Mouse (Mus musculus): ENCODE results near the gene Irs1.

DNA sequence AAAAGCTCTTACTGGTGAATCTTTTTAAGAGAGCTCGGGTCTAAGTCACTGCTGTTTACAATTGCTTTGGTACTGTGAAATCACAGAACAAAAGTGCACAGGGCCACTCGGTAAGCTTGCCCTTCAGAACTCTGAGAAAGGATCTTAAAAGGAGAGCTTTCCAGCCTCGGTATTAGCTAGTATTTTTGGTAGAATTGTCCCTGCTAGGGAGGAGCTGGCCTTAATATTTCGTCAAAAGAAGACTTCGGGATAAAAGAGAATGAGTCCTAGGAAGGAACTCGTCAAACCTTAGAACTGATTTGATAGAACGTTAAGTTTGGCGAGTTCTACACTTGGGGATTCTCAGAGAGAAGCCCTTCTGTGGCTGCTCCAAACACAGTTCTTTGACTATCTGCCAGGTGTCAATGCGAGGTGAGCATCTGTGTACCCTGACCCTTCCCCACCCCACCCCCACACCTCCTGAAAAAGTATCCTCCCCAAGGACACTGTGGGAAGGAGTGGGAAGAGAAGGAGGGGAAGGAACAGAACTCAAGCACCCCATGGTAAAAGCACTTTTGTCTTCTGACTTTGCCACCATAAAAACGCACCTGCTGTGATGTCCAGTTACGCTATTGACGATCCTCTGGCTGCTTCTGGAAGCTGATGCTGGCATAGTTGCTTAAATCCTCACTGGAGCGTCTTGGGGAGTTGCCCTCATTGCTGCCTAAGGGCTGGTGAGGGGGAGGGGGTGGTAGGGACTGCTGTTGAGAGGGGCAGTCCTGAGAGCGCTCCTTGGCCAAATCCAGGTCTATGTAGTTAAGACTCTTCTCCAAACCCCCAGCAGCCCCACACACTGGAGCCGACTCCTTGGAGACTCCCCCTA is 4.8 kb downstream of the Irs1 start:
- TF ChIP-seq EP300 (IDR thresholded peaks at IDR 0.05; ENCODE audit: low read depth) = no peak
- no peak for TF ChIP-seq CTCF (IDR thresholded peaks at IDR 0.05; ENCODE audit: low read depth)

All from liver, embryonic 14.5 days (tissue).